Mouse (Mus musculus) embryonic facial prominence, embryonic 14.5 days (tissue): ENCODE measurements at regions not wholly inside any gene's neighbourhood (a gene's known extent, or its start where the extent isn't known, plus 50 kb on each side); places are given as distances from the start of the nearest gene placed in this dataset.

ENCODE experiments used
- ATAC-seq: fragments of 200-750 bp; cut with Nextera tagmentation; 2 replicates; pipeline ENCODE4 v1.8.0; 2017; ENCODE audit warnings: low read depth, moderate number of reproducible peaks, moderate TSS enrichment
- DNase-seq: peaks from one replicate; pipeline ENCODE4 v3.0.0-alpha.2; 2015; ENCODE audit warnings: low spot score
- H3K27ac ChIP-seq: fragments of 300-500 bp; sonication (generic); replicated peaks from 2 replicates; pipeline ENCODE4 v1.5.1; 2014; ENCODE audit warnings: low read depth, mild to moderate bottlenecking, low read length, moderate library complexity
- H3K27me3 ChIP-seq: fragments of 300-500 bp; sonication (generic); replicated peaks from 2 replicates; pipeline ENCODE4 v1.6.1; 2014; ENCODE audit warnings: low read length; ENCODE audit not compliant: control insufficient read depth, insufficient read depth
- H3K36me3 ChIP-seq: fragments of 300-500 bp; sonication (generic); 2 replicates; pipeline ENCODE4 v1.6.1; 2014; ENCODE audit warnings: low read length, mixed read lengths; ENCODE audit not compliant: control insufficient read depth, insufficient read depth
- H3K4me1 ChIP-seq: fragments of 300-500 bp; sonication (generic); 2 replicates; pipeline ENCODE4 v1.6.1; 2014; ENCODE audit warnings: antibody characterized with exemption, low read length; ENCODE audit not compliant: control insufficient read depth, insufficient read depth
- H3K4me2 ChIP-seq: fragments of 300-500 bp; sonication (generic); 2 replicates; pipeline ENCODE4 v1.6.1; 2014; ENCODE audit warnings: low read depth, mild to moderate bottlenecking, low read length, moderate library complexity, mixed read lengths
- H3K4me3 ChIP-seq: fragments of 300-500 bp; sonication (generic); 2 replicates; pipeline ENCODE4 v1.5.1; 2014; ENCODE audit warnings: low read depth, mild to moderate bottlenecking, low read length
- H3K9ac ChIP-seq: fragments of 300-500 bp; sonication (generic); 2 replicates; pipeline ENCODE4 v1.6.1; 2014; ENCODE audit warnings: low read depth, mild to moderate bottlenecking, low read length, moderate library complexity, mixed read lengths
- H3K9me3 ChIP-seq: fragments of 300-500 bp; sonication (generic); 2 replicates; pipeline ENCODE4 v1.6.1; 2016; ENCODE audit warnings: low read length; ENCODE audit not compliant: control insufficient read depth
- WGBS: fragments of 180-500 bp; shearing (Covaris S2); extraction: QIAGEN DNeasy Blood & Tissue Kit; methylation state at CpG from one replicate; pipeline ENCODE4 v1.1.7; 2014; 5-methylcytosine and 5-hydroxymethylcytosine counted together

- 53% methylated on average over 13 of the region's 13 CpGs for WGBS
- Histone ChIP-seq H3K4me3 (no peak overlapping the region), H3K9me3 (no peaks in the 10 kb centered on the region), H3K4me1 (peaks cover 18% of the 10 kb centered on the region), H3K4me2 (peak overlapping the region; percentile 56), H3K27ac (peak overlapping the region; percentile 67), H3K27me3 (no peaks in the 10 kb centered on the region), H3K36me3 (no peaks in the 10 kb centered on the region), H3K9ac (no peak overlapping the region)
- DNase-seq (peak; percentile 89), ATAC-seq (peak; percentile 56)
Observed at GRCm38 (mm10) chr16:77238358-77239175, 225.1 kb downstream of the Usp25 start.

DNA sequence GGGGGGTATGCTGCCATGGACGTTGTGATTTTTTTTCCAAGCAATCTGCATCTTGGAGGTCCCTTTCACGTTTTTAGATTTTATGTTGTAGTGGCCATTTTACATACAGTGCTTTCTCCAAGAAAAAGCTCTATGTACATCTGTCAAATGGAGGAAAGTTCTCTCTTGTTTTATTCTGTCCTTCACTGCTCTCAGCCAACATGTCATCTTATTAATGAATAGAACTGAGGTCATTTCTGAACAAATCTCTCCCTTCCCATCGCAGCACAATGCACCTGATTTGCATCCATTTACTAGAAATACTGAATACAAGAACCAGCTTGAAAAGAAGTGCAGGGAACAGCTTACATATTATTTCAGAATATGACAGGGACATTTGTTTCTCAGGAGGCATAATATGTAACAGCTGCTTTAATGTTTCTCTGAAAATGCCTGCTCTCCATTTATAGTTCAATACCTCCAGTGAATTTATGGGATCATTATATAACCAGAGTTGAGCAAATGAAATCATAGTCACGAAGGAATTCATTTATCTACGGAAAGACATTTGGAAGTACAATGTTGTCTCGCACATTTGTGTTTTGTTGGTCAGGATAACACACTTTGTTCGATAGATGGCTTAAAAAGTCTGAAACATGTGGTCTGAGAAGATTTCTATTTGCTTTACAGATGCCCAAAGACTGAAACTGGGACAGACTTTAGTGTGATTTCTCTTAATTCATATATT lies 224.3 kb downstream of the Usp25 start:
- Histone ChIP-seq H3K9ac (no peak overlapping the region), H3K9me3 (no peaks in the 10 kb centered on the region), H3K27ac (peak overlapping the region; percentile 67), H3K36me3 (no peaks in the 10 kb centered on the region), H3K4me3 (no peak overlapping the region), H3K4me2 (peak overlapping the region; percentile 56), H3K4me1 (peaks cover 18% of the 10 kb centered on the region), H3K27me3 (no peaks in the 10 kb centered on the region)
- DNase-seq (peak; percentile 11), ATAC-seq (no peak)
- WGBS: 54% methylated on average over 7 of the region's 7 CpGs

DNA sequence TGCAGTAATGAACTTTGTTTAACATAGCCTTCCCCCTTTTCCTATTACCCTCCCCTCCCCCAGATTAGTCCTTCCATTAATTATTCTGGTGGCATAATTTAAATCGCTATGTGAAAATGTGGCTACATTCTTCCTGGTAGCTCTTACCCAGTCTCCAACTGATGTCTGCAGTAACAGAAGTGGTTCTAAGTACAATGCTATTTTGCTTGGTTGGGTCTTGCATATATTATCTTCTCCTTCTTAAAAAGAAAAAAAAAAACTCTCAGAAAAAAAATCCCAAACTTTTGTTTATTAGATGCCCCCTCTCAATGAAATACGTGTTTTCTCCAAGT lies 223.7 kb downstream of the Usp25 start:
- ATAC-seq (no peak), DNase-seq (no peak)
- WGBS: 71% methylated on average over 2 of the region's 2 CpGs
- no peaks in the 10 kb centered on the region for H3K36me3 ChIP-seq
- no peaks in the 10 kb centered on the region for H3K27me3 ChIP-seq
- no peaks in the 10 kb centered on the region for H3K9me3 ChIP-seq
- H3K4me2 ChIP-seq: peak overlapping the region; percentile 56
- H3K4me1 ChIP-seq: peaks cover 18% of the 10 kb centered on the region
- peak overlapping the region; percentile 50 for H3K9ac ChIP-seq
- H3K4me3 ChIP-seq: peak overlapping the region; percentile 25
- H3K27ac ChIP-seq: peak overlapping the region; percentile 67

DNA sequence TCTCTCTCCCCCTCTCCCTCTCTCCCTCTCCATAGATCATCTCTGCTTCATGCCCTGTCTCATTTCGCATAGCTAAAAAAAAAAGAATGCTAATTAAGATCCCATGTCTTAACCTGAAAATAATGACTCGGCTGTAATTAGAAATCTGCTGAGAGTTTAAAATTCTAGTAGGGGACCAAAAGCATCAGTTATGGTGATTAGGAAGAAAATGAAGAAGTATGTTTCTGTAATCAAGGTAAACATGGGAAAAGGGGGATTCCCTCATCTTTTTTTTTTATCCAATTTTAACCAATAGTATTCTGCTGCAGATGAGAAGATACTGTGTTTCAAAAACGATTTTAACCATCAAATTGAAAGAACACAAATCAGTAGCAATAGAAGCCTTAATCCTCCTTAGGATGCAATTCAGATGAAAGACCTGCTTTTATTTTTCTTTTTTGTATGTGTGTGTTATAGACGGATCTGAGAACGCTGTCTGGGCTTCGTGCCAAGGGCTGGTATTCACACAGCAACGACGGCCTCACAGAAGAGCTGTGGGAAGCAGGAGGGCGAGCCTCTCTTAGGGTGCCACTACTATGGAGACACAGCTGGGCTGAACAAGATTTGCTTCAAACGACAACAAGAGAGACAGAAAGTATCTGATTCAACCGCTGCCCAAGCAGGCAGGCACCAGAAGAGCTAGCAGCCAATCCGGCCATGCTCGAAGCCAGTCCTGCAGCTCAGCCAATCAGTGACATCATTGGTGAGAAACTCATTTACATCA lies 223.2 kb downstream of the Usp25 start:
- 16% methylated on average over 13 of the region's 13 CpGs for WGBS
- Histone ChIP-seq H3K4me1 (peaks cover 18% of the 10 kb centered on the region), H3K9ac (peak overlapping the region; percentile 50), H3K36me3 (no peaks in the 10 kb centered on the region), H3K9me3 (no peaks in the 10 kb centered on the region), H3K27ac (peak overlapping the region; percentile 67), H3K4me2 (peak overlapping the region; percentile 56), H3K27me3 (no peaks in the 10 kb centered on the region), H3K4me3 (peak overlapping the region; percentile 25)
- peak; percentile 92 for DNase-seq
- ATAC-seq: peak; percentile 91

- Histone ChIP-seq H3K4me1 (peaks cover 18% of the 10 kb centered on the region), H3K9me3 (no peaks in the 10 kb centered on the region), H3K4me2 (peak overlapping the region; percentile 56), H3K27ac (peak overlapping the region; percentile 67; the same call in 1 of the 2 replicates), H3K36me3 (no peaks in the 10 kb centered on the region), H3K4me3 (no peak overlapping the region), H3K9ac (no peak overlapping the region), H3K27me3 (no peaks in the 10 kb centered on the region)
- ATAC-seq (peak; percentile 54; the same call in 1 of the 2 replicates), DNase-seq (peak; percentile 43)
- 55% methylated on average over 4 of the region's 4 CpGs for WGBS
Observed at GRCm38 (mm10) chr16:77236021-77236420, 222.5 kb downstream of the Usp25 start.

GRCm38 (mm10) chr16:77235449-77235848 lies 221.9 kb downstream of the Usp25 start:
- Histone ChIP-seq H3K4me1 (peaks cover 18% of the 10 kb centered on the region), H3K27ac (no peak overlapping the region), H3K9me3 (no peaks in the 10 kb centered on the region), H3K36me3 (no peaks in the 10 kb centered on the region), H3K4me3 (no peak overlapping the region), H3K9ac (no peak overlapping the region), H3K4me2 (no peak overlapping the region), H3K27me3 (no peaks in the 10 kb centered on the region)
- no peak for ATAC-seq
- 78% methylated on average over 5 of the region's 5 CpGs for WGBS
- no peak for DNase-seq
